Mouse (Mus musculus) embryonic facial prominence, embryonic 10.5 days (tissue): Measurements from ENCODE around the gene Errfi1. TPM values are rescaled to one million over a fixed set of nuclear protein-coding genes. Genes with fewer than 3 reads are reported as not detected.
A peak's percentile ranks its signal among the peaks of the same experiment; 100 is the strongest.
"Not testable (repeated sequence)": the region's sequence is repeated elsewhere in the genome, so short reads cannot be mapped to it uniquely, and the experiment has no call there.

Experiments
- DNase-seq: peaks from one replicate; pipeline ENCODE4 v3.0.0-alpha.2; 2017; ENCODE audit warnings: low spot score
- H3K27ac ChIP-seq: fragments of 300-500 bp; sonication (generic); replicated peaks from 2 replicates; pipeline ENCODE4 v1.5.1; 2016; ENCODE audit warnings: mild to moderate bottlenecking
- H3K27me3 ChIP-seq: fragments of 300-500 bp; sonication (generic); replicated peaks from 2 replicates; pipeline ENCODE4 v1.6.1; 2016; ENCODE audit warnings: low read depth, mild to moderate bottlenecking; ENCODE audit not compliant: poor library complexity, severe bottlenecking
- H3K36me3 ChIP-seq: fragments of 300-500 bp; sonication (generic); replicated peaks from 2 replicates; pipeline ENCODE4 v1.6.1; 2016; ENCODE audit warnings: mild to moderate bottlenecking, moderate library complexity
- H3K4me1 ChIP-seq: fragments of 300-500 bp; sonication (generic); 2 replicates; pipeline ENCODE4 v1.6.1; 2016
- H3K4me3 ChIP-seq: fragments of 300-500 bp; sonication (generic); 2 replicates; pipeline ENCODE4 v1.5.1; 2016; ENCODE audit warnings: mild to moderate bottlenecking, moderate library complexity
- H3K9me3 ChIP-seq: fragments of 300-500 bp; sonication (generic); 2 replicates; pipeline ENCODE4 v1.6.1; 2016; ENCODE audit warnings: mild to moderate bottlenecking
- WGBS: fragments of 180-500 bp; shearing (Covaris S2); methylation state at CpG from one replicate; pipeline ENCODE4 v1.1.7; 2016; 5-methylcytosine and 5-hydroxymethylcytosine counted together
- polyA plus RNA-seq: library from polyadenylated mRNA; unstranded; fragments of >200 nt; fragmentation: Nextera tagmentation; extraction: Ambion mirVana; gene quantifications from 2 replicates; pipeline ENCODE4 v1.2.1, GENCODE M21; 2016

Gene Errfi1
- polyA plus RNA-seq, 1 experiment from 2014 or later: 27.0 TPM

DNA sequence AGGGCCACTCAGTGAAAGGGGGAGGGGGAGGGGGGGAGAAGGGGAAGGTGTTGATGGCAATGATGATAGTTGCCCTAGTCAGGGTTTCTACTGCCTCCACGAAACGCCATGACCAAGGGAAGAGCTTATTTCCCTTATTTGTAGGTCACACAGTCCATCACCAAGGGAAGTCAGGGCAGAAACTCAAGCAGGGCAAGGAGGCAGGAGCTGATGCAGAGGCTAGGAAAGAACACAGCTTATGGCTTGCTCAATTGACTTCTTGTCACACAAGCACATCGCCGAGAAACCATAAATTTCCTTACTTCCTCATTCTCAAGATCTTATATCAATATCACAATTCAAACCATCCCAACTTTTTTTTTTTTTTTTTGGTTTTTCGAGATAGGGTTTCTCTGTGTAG lies 37.6 kb downstream of the Errfi1 start:
- no peak overlapping the region for H3K27ac ChIP-seq
- H3K36me3 ChIP-seq: peaks cover 8% of the 10 kb centered on the region
- WGBS: 80% methylated on average over 5 of the region's 5 CpGs

GRCm38 (mm10) chr4:150894718-150895501 lies 41.2 kb downstream of the Errfi1 start:
- Histone ChIP-seq H3K4me3 (no peak overlapping the region), H3K27me3 (no peaks in the 10 kb centered on the region), H3K4me1 (peaks cover 28% of the 10 kb centered on the region), H3K36me3 (peaks cover 44% of the 10 kb centered on the region), H3K9me3 (no peaks in the 10 kb centered on the region), H3K27ac (no peak overlapping the region)
- no peak for DNase-seq
- 73% methylated on average over 8 of the region's 8 CpGs for WGBS

More for the DNA sequence above, 37.6 kb downstream of the Errfi1 start:
- Histone ChIP-seq H3K4me3 (no peak overlapping the region), H3K9me3 (no peaks in the 10 kb centered on the region), H3K4me1 (peaks cover 42% of the 10 kb centered on the region), H3K27me3 (no peaks in the 10 kb centered on the region)
- no peak for DNase-seq

GRCm38 (mm10) chr4:150896896-150897624 lies 43.3 kb downstream of the Errfi1 start:
- Histone ChIP-seq H3K9me3 (no peaks in the 10 kb centered on the region), H3K27me3 (no peaks in the 10 kb centered on the region), H3K4me3 (no peak overlapping the region), H3K27ac (no peak overlapping the region), H3K4me1 (peaks cover 21% of the 10 kb centered on the region), H3K36me3 (peaks cover 66% of the 10 kb centered on the region)
- DNase-seq: no peak
- WGBS: 94% methylated on average over 26 of the region's 26 CpGs

DNA sequence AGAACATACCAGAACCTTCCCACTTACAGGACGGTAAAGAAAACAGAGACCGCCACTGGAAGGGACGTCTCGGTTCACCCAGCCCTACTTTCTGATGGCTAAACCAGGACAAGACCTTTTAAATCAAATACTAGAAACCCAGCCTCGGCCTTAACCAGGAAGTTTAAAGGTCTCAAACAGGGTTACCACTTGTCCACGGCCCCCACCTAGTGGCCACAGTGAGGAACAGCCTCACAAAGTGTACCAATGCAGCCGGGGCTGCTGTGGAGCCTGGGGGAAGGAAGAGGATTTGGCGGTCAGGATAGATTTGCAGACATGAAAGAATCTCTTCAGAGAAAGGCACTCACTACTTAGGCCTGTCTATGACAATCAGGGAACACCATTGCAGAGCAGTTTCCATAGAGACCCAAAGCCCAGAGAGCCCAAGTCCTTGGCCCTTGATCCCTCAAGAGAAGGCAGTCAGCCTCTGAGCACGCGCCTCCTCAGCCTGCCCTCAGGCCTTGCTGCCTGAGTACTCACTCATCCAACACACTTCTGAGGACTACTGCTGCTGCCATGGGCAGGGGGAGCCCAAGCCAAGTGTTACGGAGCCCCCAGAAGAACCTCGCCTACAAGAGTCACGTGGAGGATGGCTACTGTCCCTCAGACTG lies 45.1 kb downstream of the Errfi1 start:
- peaks cover 84% of the 10 kb centered on the region for H3K36me3 ChIP-seq
- H3K4me3 ChIP-seq: no peak overlapping the region
- H3K27me3 ChIP-seq: no peaks in the 10 kb centered on the region
- H3K9me3 ChIP-seq: no peaks in the 10 kb centered on the region
- H3K27ac ChIP-seq: no peak overlapping the region
- peak; percentile 79 for DNase-seq
- 58% methylated on average over 13 of the region's 13 CpGs for WGBS
- peaks cover 21% of the 10 kb centered on the region for H3K4me1 ChIP-seq

DNA sequence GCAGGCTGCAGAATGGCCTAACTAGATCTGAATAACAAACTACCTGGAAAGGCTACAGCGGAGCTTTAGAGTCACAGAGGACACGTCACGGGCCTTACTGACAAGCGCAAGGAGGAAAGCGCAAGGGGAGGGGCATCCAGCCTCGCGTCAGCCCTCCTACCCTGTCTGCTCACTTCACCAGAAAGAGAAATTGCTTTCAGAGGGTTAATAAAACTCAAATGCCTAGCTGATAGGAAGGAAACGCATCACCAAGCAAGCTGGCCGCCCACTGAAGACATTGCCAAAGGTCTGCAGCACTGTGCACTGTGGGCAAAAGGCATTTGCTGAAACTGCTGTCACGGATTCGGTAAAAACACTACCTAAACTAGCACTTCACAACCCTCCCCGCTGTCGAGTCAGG lies 46.8 kb downstream of the Errfi1 start:
- H3K4me3 ChIP-seq: no peak overlapping the region
- H3K4me1 ChIP-seq: peaks cover 12% of the 10 kb centered on the region
- WGBS: 97% methylated on average over 13 of the region's 13 CpGs
- DNase-seq: no peak
- peaks cover 96% of the 10 kb centered on the region for H3K36me3 ChIP-seq
- H3K27ac ChIP-seq: no peak overlapping the region
- no peaks in the 10 kb centered on the region for H3K27me3 ChIP-seq
- no peaks in the 10 kb centered on the region for H3K9me3 ChIP-seq

- H3K4me3 ChIP-seq: no peak overlapping the region
- peak; percentile 81 for DNase-seq
- H3K27me3 ChIP-seq: no peaks in the 10 kb centered on the region
- peaks cover 6% of the 10 kb centered on the region; the same call in 1 of the 2 replicates for H3K4me1 ChIP-seq
- no peaks in the 10 kb centered on the region for H3K9me3 ChIP-seq
- WGBS: 56% methylated on average over 9 of the region's 9 CpGs
- no peak overlapping the region for H3K27ac ChIP-seq
- peaks cover 95% of the 10 kb centered on the region for H3K36me3 ChIP-seq
These were observed 47.9 kb downstream of the Errfi1 start for GRCm38 (mm10) chr4:150901651-150902050.

- Histone ChIP-seq H3K9me3 (no peaks in the 10 kb centered on the region), H3K27ac (no peak overlapping the region), H3K27me3 (no peaks in the 10 kb centered on the region), H3K4me3 (no peak overlapping the region), H3K36me3 (peaks cover 95% of the 10 kb centered on the region), H3K4me1 (peaks cover 6% of the 10 kb centered on the region; the same call in 1 of the 2 replicates)
- no peak for DNase-seq
- WGBS: 92% methylated on average over 12 of the region's 12 CpGs
These were observed 48.3 kb downstream of the Errfi1 start for GRCm38 (mm10) chr4:150902062-150902461.

DNA sequence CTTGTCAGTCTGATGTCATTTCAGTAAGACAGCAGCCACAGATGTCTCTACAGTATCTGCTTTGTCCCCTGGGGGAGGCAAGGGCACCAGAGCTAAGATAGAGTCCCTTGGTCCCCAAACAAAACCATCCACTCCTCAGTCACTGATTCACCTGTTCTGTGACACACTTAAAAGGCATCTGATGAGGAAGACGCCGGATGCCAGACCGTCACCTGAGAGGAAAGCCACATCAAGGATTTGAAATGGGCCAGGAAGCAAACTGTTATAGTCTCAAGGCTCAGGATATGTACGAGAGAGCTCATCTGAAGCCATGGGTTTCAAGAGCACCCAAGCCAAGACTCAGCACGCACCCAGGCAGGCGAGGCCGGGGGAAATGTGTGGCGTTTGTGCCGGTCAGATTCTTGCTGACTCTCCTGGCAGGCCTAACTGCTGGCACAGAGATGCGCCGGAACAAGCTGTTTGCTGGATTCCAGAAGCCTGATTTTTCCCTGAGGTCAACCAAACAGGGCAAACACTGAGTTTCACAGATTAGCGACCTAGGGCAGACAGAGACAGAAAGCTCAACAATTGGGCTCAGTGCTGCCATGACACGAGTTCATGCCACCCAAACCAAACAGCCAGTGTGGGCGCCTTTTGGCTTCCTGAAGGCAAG lies 49.5 kb downstream of the Errfi1 start:
- Histone ChIP-seq H3K9me3 (no peaks in the 10 kb centered on the region), H3K27ac (no peak overlapping the region), H3K36me3 (peaks cover 95% of the 10 kb centered on the region), H3K27me3 (no peaks in the 10 kb centered on the region), H3K4me3 (no peak overlapping the region), H3K4me1 (peaks cover 12% of the 10 kb centered on the region; the same call in 1 of the 2 replicates)
- 94% methylated on average over 14 of the region's 14 CpGs for WGBS
- no peak for DNase-seq

GRCm38 (mm10) chr4:150907099-150907498 lies 53.4 kb downstream of the Errfi1 start:
- Histone ChIP-seq H3K9me3 (no peaks in the 10 kb centered on the region), H3K27me3 (no peaks in the 10 kb centered on the region), H3K36me3 (peaks cover 60% of the 10 kb centered on the region), H3K4me3 (no peak overlapping the region), H3K4me1 (peaks cover 16% of the 10 kb centered on the region), H3K27ac (no peak overlapping the region)
- 93% methylated on average over 8 of the region's 8 CpGs for WGBS
- no peak for DNase-seq

DNA sequence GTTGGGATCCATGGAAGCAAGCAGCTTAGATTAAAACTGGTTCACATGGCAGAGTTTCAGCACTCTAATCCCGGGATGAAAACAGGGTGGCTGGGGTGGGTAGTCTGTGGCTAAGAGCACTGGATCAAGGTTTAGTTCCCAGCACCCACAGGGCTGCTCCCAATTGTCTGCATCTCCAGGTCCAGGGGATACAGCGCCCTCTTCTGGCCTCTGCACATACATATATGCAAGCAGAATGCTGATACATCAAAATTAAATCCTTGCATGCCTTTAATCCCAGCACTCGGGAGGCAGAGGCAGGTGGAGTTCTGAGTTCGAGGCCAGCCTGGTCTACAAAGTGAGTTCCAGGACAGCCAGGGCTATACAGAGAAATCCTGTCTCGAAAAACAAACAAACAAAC lies 54.8 kb downstream of the Errfi1 start:
- H3K27me3 ChIP-seq, H3K27ac ChIP-seq, H3K9me3 ChIP-seq, DNase-seq: not testable (repeated sequence)
- Histone ChIP-seq H3K4me1 (peaks cover 24% of the 10 kb centered on the region), H3K36me3 (peaks cover 45% of the 10 kb centered on the region), H3K4me3 (peak overlapping the region; percentile 95)
- 75% methylated on average over 5 of the region's 5 CpGs for WGBS

GRCm38 (mm10) chr4:150909451-150910156 lies 55.9 kb downstream of the Errfi1 start:
- peaks cover 31% of the 10 kb centered on the region for H3K4me1 ChIP-seq
- peak overlapping the region; percentile 95 for H3K4me3 ChIP-seq
- H3K27ac ChIP-seq: peak overlapping the region; percentile 94
- under 1% methylated on average over 56 of the region's 56 CpGs for WGBS
- H3K36me3 ChIP-seq: peaks cover 37% of the 10 kb centered on the region
- H3K9me3 ChIP-seq: no peaks in the 10 kb centered on the region
- peak; percentile 100 for DNase-seq
- no peaks in the 10 kb centered on the region for H3K27me3 ChIP-seq
